14 mouse cellular contexts compared by ENCODE assay signal in genomic region chr15:102176571-102177316, GRCm38 (mm10). TPM values are rescaled to one million over a fixed set of nuclear protein-coding genes. Genes with fewer than 3 reads are reported as not detected.
DNase-seq lines count a peak whose midpoint lies in the region; ATAC-seq and TF ChIP-seq lines count a peak whose summit lies in the region.
"Had no signal": no experiment of that assay in that cellular context is flagged by ENCODE, and none has a peak within 500 bp of the region (broad histone marks: within the 10 kb centered on the region; RNA-seq: fewer than 3 reads in every experiment).

No protein-coding gene starts in this region.

- peaks cover 29% of the 10 kb centered on the region for H3K4me1 ChIP-seq in G1E (ENCODE audit: insufficient read depth, low read depth, low read length)
- no peaks in the 10 kb centered on the region for H3K4me1 ChIP-seq in heart, embryonic 12.5 days (replicated peaks)
- H3K4me1 ChIP-seq: midbrain, embryonic 15.5 days; stomach, embryonic 15.5 days had no signal

- H3K4me3 ChIP-seq in G1E (ENCODE audit: low read depth, low read length) = no peak overlapping the region
- no peak overlapping the region for H3K4me3 ChIP-seq in heart, embryonic 12.5 days
- H3K4me3 ChIP-seq: left cerebral cortex, adult 2 months; midbrain, embryonic 15.5 days; stomach, embryonic 15.5 days had no signal

- no peaks in the 10 kb centered on the region for H3K9me3 ChIP-seq in G1E (replicated peaks)
- H3K9me3 ChIP-seq in heart, embryonic 12.5 days (replicated peaks) = no peaks in the 10 kb centered on the region
- H3K9me3 ChIP-seq: midbrain, embryonic 15.5 days; stomach, embryonic 15.5 days had no signal

- H3K27ac ChIP-seq in heart, embryonic 12.5 days (ENCODE audit: poor library complexity, severe bottlenecking) = no peak overlapping the region
- H3K27ac ChIP-seq: left cerebral cortex, adult 2 months; midbrain, embryonic 15.5 days; stomach, embryonic 15.5 days had no signal

- no peak overlapping the region for H3K9ac ChIP-seq in heart, embryonic 12.5 days
- H3K9ac ChIP-seq: lung, embryonic 14.5 days; midbrain, embryonic 15.5 days; stomach, embryonic 15.5 days had no signal

- WGBS in heart, embryonic 12.5 days = 81% methylated on average over 7 of the region's 7 CpGs

- peak; percentile 41 for DNase-seq in kidney, postnatal 10 days
- DNase-seq in kidney, adult 8-10 months = no peak
- DNase-seq in G1E (ENCODE audit: low spot score) = no peak
- DNase-seq in c-Kit-positive CD71-positive TER-119-positive erythroid progenitor cells, embryonic 14.5 days (ENCODE audit: low spot score) = peak; percentile 29
- DNase-seq: lung, embryonic 14.5 days; retina, postnatal 1 day; thymus, postnatal 14 days had no signal

- H3K4me2 ChIP-seq in heart, embryonic 12.5 days = no peak overlapping the region
- H3K4me2 ChIP-seq: lung, embryonic 14.5 days; midbrain, embryonic 15.5 days; stomach, embryonic 15.5 days had no signal

- TF ChIP-seq CTCF in G1E (IDR thresholded peaks at IDR 0.05; ENCODE audit: low read depth, low read length) = no peak

- H3K36me3 ChIP-seq in G1E (replicated peaks) = peaks cover 5% of the 10 kb centered on the region
- H3K36me3 ChIP-seq in heart, embryonic 12.5 days = peaks cover 25% of the 10 kb centered on the region
- H3K36me3 ChIP-seq: midbrain, embryonic 15.5 days had no signal

- 0 out of 2 replicates have a peak, but pooled peaks have one; percentile 8 for ATAC-seq in G1E (ENCODE audit: extremely low read depth, insufficient number of reproducible peaks, low FRiP score, poor library complexity, severe bottlenecking)
- 0 out of 2 replicates have a peak, but pooled peaks have one; percentile 43 for ATAC-seq in megakaryocyte, adult 5-6 weeks (ENCODE audit: poor library complexity, severe bottlenecking)
- ATAC-seq in inflammation-experienced regulatory T-cells, adult 6 months = no peak
- no peak for ATAC-seq in heart, embryonic 12.5 days (ENCODE audit: insufficient number of reproducible peaks, low FRiP score)
- ATAC-seq: forebrain, embryonic 14.5 days; midbrain, embryonic 15.5 days had no signal

- H3K27me3 ChIP-seq in G1E (ENCODE audit: insufficient read depth, low read length) = peaks cover 11% of the 10 kb centered on the region; the same call in 1 of the 2 replicates
- no peaks in the 10 kb centered on the region for H3K27me3 ChIP-seq in heart, embryonic 12.5 days (replicated peaks)
- H3K27me3 ChIP-seq: midbrain, embryonic 15.5 days; stomach, embryonic 15.5 days had no signal

RNA-seq across cellular contexts. Expression of gene Zfp740, which starts 26.3 kb away (rescaled TPM):
- total RNA-seq in G1E (2014; fragmentation: Nextera tagmentation) (42.5 and 64.5 TPM in 2 replicates), G1E (2017) (34.8 and 35.3 TPM in 2 replicates)
- polyA plus RNA-seq in G1E (2012) = 12.9 and 18.2 TPM in 2 replicates
- 27.7 and 38.0 TPM in 2 replicates for total RNA-seq in megakaryocyte, adult 5-6 weeks (2015)
- total RNA-seq in megakaryocyte, adult 5-6 weeks (2017) = 39.9 and 48.4 TPM in 2 replicates
- 10 to 100 TPM; 20.3 to 33.3 (median 25.5) TPM for polyA plus RNA-seq in inflammation-experienced regulatory T-cells, adult 6 months (2017; shearing (Covaris generic))
- polyA plus RNA-seq in heart, embryonic 12.5 days (2016; fragmentation: Nextera tagmentation; extraction: Ambion mirVana) = 47.3 and 48.6 TPM in 2 replicates

RNA-seq across cellular contexts. Expression of gene Soat2, which starts 26.4 kb away (rescaled TPM):
- total RNA-seq in G1E (2014; fragmentation: Nextera tagmentation) = 7.4 and 8.1 TPM in 2 replicates
- 3.1 and 3.3 TPM in 2 replicates for total RNA-seq in G1E (2017)
- 0.64 and 1.1 TPM in 2 replicates for polyA plus RNA-seq in G1E (2012)
- 0.78 and 0.82 TPM in 2 replicates for total RNA-seq in megakaryocyte, adult 5-6 weeks (2015)
- total RNA-seq in megakaryocyte, adult 5-6 weeks (2017) = 0.89 and 1.1 TPM in 2 replicates
- 1 to 10 TPM in 2 of 3 experiments, under 1 TPM in 1; 0.94 to 4.9 (median 1.3) TPM for polyA plus RNA-seq in inflammation-experienced regulatory T-cells, adult 6 months (2017; shearing (Covaris generic))
- 0.87 and 1.2 TPM in 2 replicates for polyA plus RNA-seq in heart, embryonic 12.5 days (2016; fragmentation: Nextera tagmentation; extraction: Ambion mirVana)
- polyA plus RNA-seq: forebrain, embryonic 14.5 days; midbrain, embryonic 15.5 days had no signal

RNA-seq across cellular contexts. Expression of gene Csad, which starts 27.8 kb away (rescaled TPM):
- total RNA-seq in G1E (2014; fragmentation: Nextera tagmentation) = 2.1 and 11.9 TPM in 2 replicates
- 4.2 and 4.9 TPM in 2 replicates for total RNA-seq in G1E (2017)
- 3.1 and 4.2 TPM in 2 replicates for polyA plus RNA-seq in G1E (2012)
- 5.6 and 9.3 TPM in 2 replicates for total RNA-seq in megakaryocyte, adult 5-6 weeks (2015)
- total RNA-seq in megakaryocyte, adult 5-6 weeks (2017) = 8.6 and 15.4 TPM in 2 replicates
- polyA plus RNA-seq in inflammation-experienced regulatory T-cells, adult 6 months (2017; shearing (Covaris generic)) = 10 to 100 TPM in 2 of 3 experiments, 1 to 10 TPM in 1; 5.0 to 14.6 (median 14.0) TPM
- polyA plus RNA-seq in heart, embryonic 12.5 days (2016; fragmentation: Nextera tagmentation; extraction: Ambion mirVana) = 39.1 and 39.4 TPM in 2 replicates

RNA-seq across cellular contexts. Expression of gene Igfbp6, which starts 32.6 kb away (rescaled TPM):
- total RNA-seq in G1E (2014; fragmentation: Nextera tagmentation) (0.68 TPM in 1 of 2 replicates, not detected in the other), G1E (2017) (1.3 and 1.9 TPM in 2 replicates)
- polyA plus RNA-seq in G1E (2012) = 0.21 and 0.30 TPM in 2 replicates
- 1.3 TPM in 1 of 2 replicates, not detected in the other for total RNA-seq in megakaryocyte, adult 5-6 weeks (2015)
- not detected in 2 replicates for total RNA-seq in megakaryocyte, adult 5-6 weeks (2017)
- under 1 TPM in 1 of 3 experiments, not detected in 2; 0.33 TPM for polyA plus RNA-seq in inflammation-experienced regulatory T-cells, adult 6 months (2017; shearing (Covaris generic))
- 1.7 and 2.5 TPM in 2 replicates for polyA plus RNA-seq in heart, embryonic 12.5 days (2016; fragmentation: Nextera tagmentation; extraction: Ambion mirVana)

RNA-seq across cellular contexts. Expression of gene Spryd3, which starts 40.7 kb away (rescaled TPM):
- total RNA-seq in G1E (2014; fragmentation: Nextera tagmentation) (5.3 and 7.1 TPM in 2 replicates), G1E (2017) (12.1 and 12.3 TPM in 2 replicates)
- 12.7 and 14.9 TPM in 2 replicates for polyA plus RNA-seq in G1E (2012)
- total RNA-seq in megakaryocyte, adult 5-6 weeks (2015) = 6.1 and 7.5 TPM in 2 replicates
- 20.6 and 22.6 TPM in 2 replicates for total RNA-seq in megakaryocyte, adult 5-6 weeks (2017)
- 10 to 100 TPM; 32.1 to 44.8 (median 33.6) TPM for polyA plus RNA-seq in inflammation-experienced regulatory T-cells, adult 6 months (2017; shearing (Covaris generic))
- 19.8 and 20.9 TPM in 2 replicates for polyA plus RNA-seq in heart, embryonic 12.5 days (2016; fragmentation: Nextera tagmentation; extraction: Ambion mirVana)

Comparison
In these comparisons a context has a peak if more than half of its experiments do, and no peak if none do; other contexts are left out.
1. DNase-seq: peak in kidney, postnatal 10 days (single experiment) and c-Kit-positive CD71-positive TER-119-positive erythroid progenitor cells, embryonic 14.5 days (single experiment); none in kidney, adult 8-10 months (0 of 2) and G1E (single experiment).
2. ATAC-seq: peak in G1E (single experiment) and megakaryocyte, adult 5-6 weeks (single experiment); none in inflammation-experienced regulatory T-cells, adult 6 months (single experiment) and heart, embryonic 12.5 days (single experiment).